Mouse (Mus musculus) CH12.LX (cell line): ENCODE data around the gene Gm48551. TPM values are rescaled to one million over a fixed set of nuclear protein-coding genes. Genes with fewer than 3 reads are reported as not detected.
A peak's percentile ranks its signal among the peaks of the same experiment; 100 is the strongest.

Experiments
- DNase-seq: peaks from one replicate; pipeline ENCODE4 v3.0.0-alpha.2; 2013; ENCODE audit errors: extremely low read depth
- H3K27ac ChIP-seq: 2 replicates; pipeline ENCODE4 v1.5.1; 2012; ENCODE audit warnings: low read depth, mild to moderate bottlenecking, control low read depth, moderate library complexity; ENCODE audit not compliant: insufficient read depth
- H3K27me3 ChIP-seq: replicated peaks from 2 replicates; pipeline ENCODE3; 2012; ENCODE audit warnings: inconsistent platforms
- H3K36me3 ChIP-seq, 2 experiments: replicated peaks in 1 of 2; 2 replicates each; pipeline versions ENCODE3 to v1.6.1; 2012; ENCODE audit warnings: inconsistent platforms in 1 of 2, low read length in 1 of 2, mild to moderate bottlenecking in 1 of 2, mixed read lengths in 1 of 2, moderate library complexity in 1 of 2; ENCODE audit not compliant: control insufficient read depth in 1 of 2, insufficient read depth in 1 of 2
- H3K4me1 ChIP-seq, 2 experiments: 2 replicates each; pipeline ENCODE4 v1.6.1; 2012; ENCODE audit warnings: inconsistent platforms in 1 of 2, moderate library complexity in 1 of 2; ENCODE audit not compliant: insufficient read depth in 2 of 2, control insufficient read depth in 1 of 2
- H3K4me2 ChIP-seq: 2 replicates; pipeline ENCODE4 v1.6.1; 2012; ENCODE audit warnings: low read depth, mild to moderate bottlenecking, control low read depth; ENCODE audit not compliant: poor library complexity, insufficient read depth, severe bottlenecking
- H3K4me3 ChIP-seq, 3 experiments: fragments of 150-350 bp in 1 of 3; sonication (generic) in 1 of 3; replicated peaks in 1 of 3; 2 replicates each; pipeline versions ENCODE3 to v1.5.1; 2011 to 2012; ENCODE audit warnings: low read depth in 2 of 3, low read length in 2 of 3, mild to moderate bottlenecking in 2 of 3, moderate library complexity in 2 of 3, control low read depth in 1 of 3, improper control_type of control experiment in 1 of 3, inconsistent platforms in 1 of 3, mixed read lengths in 1 of 3; ENCODE audit not compliant: poor library complexity in 1 of 3
- H3K79me2 ChIP-seq: replicated peaks from 2 replicates; pipeline ENCODE4 v1.6.1; 2012; ENCODE audit warnings: mild to moderate bottlenecking, moderate library complexity; ENCODE audit not compliant: control insufficient read depth, poor library complexity, insufficient read depth, severe bottlenecking; ENCODE audit errors: extremely low read depth
- H3K9ac ChIP-seq: 2 replicates; pipeline ENCODE4 v1.6.1; 2012; ENCODE audit warnings: low read depth, mild to moderate bottlenecking, control low read depth, moderate library complexity; ENCODE audit not compliant: insufficient read depth
- H3K9me3 ChIP-seq: replicated peaks from 2 replicates; pipeline ENCODE3; 2012; ENCODE audit warnings: low read length, inconsistent platforms, mixed read lengths
- CHD1 ChIP-seq: IDR thresholded peaks from 2 replicates; pipeline ENCODE4 v1.6.1; 2012; ENCODE audit warnings: low read depth, low read length, improper control_type of control experiment, inconsistent platforms
- CHD2 ChIP-seq: IDR thresholded peaks from 2 replicates; pipeline ENCODE4 v1.6.1; 2011; ENCODE audit warnings: low read length, improper control_type of control experiment
- CTCF ChIP-seq, 2 experiments: IDR thresholded peaks in 1 of 2; conservative IDR thresholded peaks in 1 of 2; 2 replicates each; pipeline ENCODE4 v1.5.1; 2011 to 2012; ENCODE audit warnings: low read depth in 2 of 2, low read length in 2 of 2, improper control_type of control experiment in 1 of 2, inconsistent platforms in 1 of 2, mild to moderate bottlenecking in 1 of 2, moderate library complexity in 1 of 2
- EP300 ChIP-seq: IDR thresholded peaks from 2 replicates; pipeline ENCODE4 v1.6.1; 2011; ENCODE audit warnings: low read length, improper control_type of control experiment
- MAZ ChIP-seq: IDR thresholded peaks from 2 replicates; pipeline ENCODE4 v1.6.1; 2012; ENCODE audit warnings: low read depth, mild to moderate bottlenecking, inconsistent platforms, low read length, improper control_type of control experiment, moderate library complexity
- NELFE ChIP-seq: IDR thresholded peaks from 2 replicates; pipeline ENCODE4 v1.6.1; 2011; ENCODE audit warnings: low read depth, low read length, improper control_type of control experiment
- NRF1 ChIP-seq: IDR thresholded peaks from 2 replicates; pipeline ENCODE4 v1.6.1; 2014; ENCODE audit warnings: low read depth, mild to moderate bottlenecking, inconsistent platforms, low read length, improper control_type of control experiment, moderate library complexity
- PAX5 ChIP-seq: IDR thresholded peaks from 2 replicates; pipeline ENCODE4 v1.6.1; 2012; ENCODE audit warnings: low read length, inconsistent platforms, mixed read lengths
- POLR2AphosphoS2 ChIP-seq: IDR thresholded peaks from 2 replicates; pipeline ENCODE4 v1.6.1; 2011; ENCODE audit warnings: low read depth, low read length, improper control_type of control experiment
- RAD21 ChIP-seq: IDR thresholded peaks from 2 replicates; pipeline ENCODE4 v1.6.1; 2011; ENCODE audit warnings: low read depth, mild to moderate bottlenecking, low read length, improper control_type of control experiment, moderate library complexity
- SIN3A ChIP-seq: IDR thresholded peaks from 2 replicates; pipeline ENCODE4 v1.6.1; 2012; ENCODE audit warnings: low read length, improper control_type of control experiment, inconsistent platforms
- UBTF ChIP-seq: IDR thresholded peaks from 2 replicates; pipeline ENCODE4 v1.6.1; 2012; ENCODE audit warnings: low read depth, mild to moderate bottlenecking, inconsistent platforms, low read length, improper control_type of control experiment, moderate library complexity
- USF1 ChIP-seq: IDR thresholded peaks from 2 replicates; pipeline ENCODE4 v1.6.1; 2014; ENCODE audit warnings: low read depth, mild to moderate bottlenecking, inconsistent platforms, low read length, improper control_type of control experiment
- ZKSCAN1 ChIP-seq: IDR thresholded peaks from 2 replicates; pipeline ENCODE4 v1.6.1; 2012; ENCODE audit warnings: low read depth, inconsistent platforms, low read length, improper control_type of control experiment, borderline replicate concordance
- dilution Hi-C: fragments of 300-500 bp; cut with MboI; formaldehyde crosslinking; loops from 2 replicates; pipeline ENCODE4 v1.14.3; 2020; ENCODE audit warnings: low sequenced_read_pairs; ENCODE audit not compliant: extremely low pct_unique_long_range_greater_than_20kb, extremely low pct_ligation_motif_present
- in situ Hi-C: fragments of 300-500 bp; cut with MboI; formaldehyde crosslinking; loops from 3 replicates; pipeline ENCODE4 v1.14.3; 2019; ENCODE audit warnings: low sequenced_read_pairs, low pct_ligation_motif_present, low pct_unique_long_range_greater_than_20kb, mixed read lengths
- polyA plus RNA-seq: library from polyadenylated mRNA; unstranded; fragments of >175 nt; gene quantifications from 2 replicates; pipeline ENCODE4 v1.2.1, GENCODE M21; 2012; ENCODE audit warnings: low read depth; ENCODE audit not compliant: insufficient read length
- total RNA-seq, 2 experiments: library from RNA; depleted of rRNA; stranded (reverse); fragments of 300-350 nt in 1 of 2; fragments of >200 nt in 1 of 2; gene quantifications; 2 replicates each; pipeline ENCODE4 v1.2.3; 2012 to 2014

Gm48551 gene
- total and polyA plus RNA-seq, 3 experiments: 1.0 to 3.4 (median 1.2) TPM

GRCm38 (mm10) chr10:81412586-81413309 lies 28.5 kb downstream of the Gm48551 start:
- Histone ChIP-seq H3K36me3 (peaks cover 22 to 51% of the 10 kb centered on the region in 2 experiments), H3K9me3 (no peaks in the 10 kb centered on the region), H3K79me2 (0 out of 2 replicates have a peak, but pooled peaks cover 5% of the 10 kb centered on the region), H3K9ac (no peak overlapping the region), H3K27me3 (no peaks in the 10 kb centered on the region), H3K4me3 (peak overlapping the region in 1 of 3 experiments; percentile 6), H3K27ac (peak overlapping the region; percentile 25; the same call in 1 of the 2 replicates), H3K4me2 (no peak overlapping the region), H3K4me1 (peaks cover 62 to 80% of the 10 kb centered on the region in 2 experiments)
- dilution Hi-C loops (no loop called here), in situ Hi-C loops (no loop called here)
- TF ChIP-seq NELFE: no peak
- no peak for TF ChIP-seq MAZ
- no peak for DNase-seq

GRCm38 (mm10) chr10:81413310-81414261 lies 29.3 kb downstream of the Gm48551 start:
- TF ChIP-seq RAD21: no peak
- peak; percentile 46; the same call in 1 of the 2 replicates for TF ChIP-seq ZKSCAN1
- TF ChIP-seq CTCF (conservative IDR thresholded peaks at IDR 0.05 in 1 of 2, IDR thresholded peaks at IDR 0.05 in 1 of 2; ENCODE audit: low read depth in 2 of 2, low read length in 2 of 2): 0 out of 4 replicates have a peak, but pooled peaks of 1 of the 2 experiments have one; percentile 11
- no peak for TF ChIP-seq PAX5
- TF ChIP-seq NELFE: no peak
- no peak for TF ChIP-seq UBTF
- no peak for TF ChIP-seq POLR2AphosphoS2
- dilution Hi-C loops: no loop called here
- H3K27ac ChIP-seq: no peak overlapping the region

GRCm38 (mm10) chr10:81414682-81415081 lies 30.4 kb downstream of the Gm48551 start:
- no peak overlapping the region for H3K4me3 ChIP-seq

More at GRCm38 (mm10) chr10:81413310-81414261, 29.3 kb downstream of the Gm48551 start:
- Histone ChIP-seq H3K9me3 (no peaks in the 10 kb centered on the region), H3K4me3 (no peak overlapping the region), H3K27me3 (no peaks in the 10 kb centered on the region), H3K4me1 (peaks cover 58 to 71% of the 10 kb centered on the region in 2 experiments), H3K9ac (no peak overlapping the region), H3K36me3 (peaks cover 16 to 47% of the 10 kb centered on the region in 2 experiments), H3K79me2 (0 out of 2 replicates have a peak, but pooled peaks cover 8% of the 10 kb centered on the region), H3K4me2 (no peak overlapping the region)
- DNase-seq: no peak
- in situ Hi-C loops: no loop called here

More at GRCm38 (mm10) chr10:81414682-81415081, 30.4 kb downstream of the Gm48551 start:
- peaks cover 8% of the 10 kb centered on the region; the same call in 1 of the 2 replicates for H3K79me2 ChIP-seq
- peaks cover 53 to 64% of the 10 kb centered on the region in 2 experiments for H3K4me1 ChIP-seq
- TF ChIP-seq SIN3A: no peak
- 0 out of 2 replicates have a peak, but pooled peaks have one; percentile 24 for TF ChIP-seq MAZ
- TF ChIP-seq NRF1: no peak
- TF ChIP-seq CHD1: 0 out of 2 replicates have a peak, but pooled peaks have one; percentile 27
- 0 out of 2 replicates have a peak, but pooled peaks have one; percentile 23 for TF ChIP-seq CHD2
- no peak for TF ChIP-seq USF1
- TF ChIP-seq EP300: no peak
- dilution Hi-C loops (no loop called here), in situ Hi-C loops (no loop called here)
- peaks cover 21 to 56% of the 10 kb centered on the region in 2 experiments for H3K36me3 ChIP-seq
- no peak for DNase-seq
- peak overlapping the region; percentile 30; the same call in 1 of the 2 replicates for H3K27ac ChIP-seq
- H3K4me2 ChIP-seq: peak overlapping the region; percentile 39; the same call in 1 of the 2 replicates
- H3K27me3 ChIP-seq: no peaks in the 10 kb centered on the region
- no peak overlapping the region for H3K9ac ChIP-seq
- H3K9me3 ChIP-seq: no peaks in the 10 kb centered on the region
